Mouse (Mus musculus) left cerebral cortex, adult 9 months (tissue): ENCODE measurements at regions not wholly inside any gene's neighbourhood (a gene's known extent, or its start where the extent isn't known, plus 50 kb on each side); places are given as distances from the start of the nearest gene placed in this dataset.
"Not testable (repeated sequence)": the region's sequence is repeated elsewhere in the genome, so short reads cannot be mapped to it uniquely, and the experiment has no call there.

Experiments
- DNase-seq, 2 experiments: peaks; one replicate each; pipeline ENCODE4 v3.0.0; 2022; ENCODE audit warnings: low spot score in 2 of 2

DNA sequence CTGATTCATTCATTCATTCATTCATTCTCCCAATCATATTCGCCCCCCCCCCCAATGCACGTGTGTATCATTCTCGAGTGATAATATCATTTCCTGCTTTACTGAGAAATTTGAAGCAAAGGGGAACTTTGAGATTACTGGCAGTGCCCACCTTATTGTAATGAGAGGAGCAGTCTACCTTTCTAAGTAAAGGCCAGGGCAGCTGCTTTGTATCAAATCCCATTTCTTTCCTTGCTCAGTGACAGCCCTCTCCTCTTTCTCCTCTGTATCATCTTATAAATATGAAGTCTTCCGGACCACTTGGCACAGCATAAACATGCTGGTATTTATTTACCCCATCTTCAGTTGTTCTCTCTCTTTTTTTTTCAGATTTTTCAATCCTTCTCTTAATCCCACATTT is 139.1 kb upstream of the Tacstd2 start:
- not testable (repeated sequence) for DNase-seq

DNA sequence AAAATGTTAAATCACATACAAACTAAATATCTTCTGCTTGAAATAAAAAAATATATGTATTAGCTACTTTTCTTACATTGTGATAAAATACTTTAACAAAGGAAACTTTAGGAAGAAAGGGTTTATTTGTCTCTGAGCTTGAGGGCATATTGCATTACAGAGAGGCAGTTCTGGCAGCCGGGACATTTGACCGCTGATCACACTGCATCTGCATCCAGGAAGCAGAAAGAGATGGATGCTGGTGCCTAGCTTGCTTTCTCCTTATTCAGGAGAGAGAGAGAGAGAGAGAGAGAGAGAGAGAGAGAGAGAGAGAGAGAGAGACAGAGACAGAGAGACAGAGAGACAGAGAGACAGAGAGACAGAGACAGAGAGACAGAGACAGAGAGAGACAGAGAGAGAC is 137.7 kb upstream of the Tacstd2 start:
- not testable (repeated sequence) for DNase-seq

DNA sequence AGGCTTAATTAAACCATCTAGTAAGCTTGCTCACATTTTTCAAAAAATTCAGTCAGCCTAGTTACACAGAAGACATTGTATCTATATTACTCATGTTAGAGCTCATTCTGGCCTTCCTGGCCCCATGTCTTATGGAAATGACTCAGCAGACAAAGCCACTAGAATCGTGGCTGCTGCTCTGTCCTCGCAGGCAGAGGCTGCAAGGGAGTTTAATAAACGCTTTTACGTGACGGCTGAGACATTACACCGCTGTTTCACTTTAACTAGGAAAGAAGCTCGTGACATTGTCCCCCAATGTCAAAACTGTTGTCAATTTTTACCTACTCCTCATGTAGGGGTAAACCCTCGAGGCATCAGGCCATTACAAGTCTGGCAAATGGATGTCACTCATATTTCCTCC is 132.5 kb upstream of the Tacstd2 start:
- not testable (repeated sequence) for DNase-seq

DNA sequence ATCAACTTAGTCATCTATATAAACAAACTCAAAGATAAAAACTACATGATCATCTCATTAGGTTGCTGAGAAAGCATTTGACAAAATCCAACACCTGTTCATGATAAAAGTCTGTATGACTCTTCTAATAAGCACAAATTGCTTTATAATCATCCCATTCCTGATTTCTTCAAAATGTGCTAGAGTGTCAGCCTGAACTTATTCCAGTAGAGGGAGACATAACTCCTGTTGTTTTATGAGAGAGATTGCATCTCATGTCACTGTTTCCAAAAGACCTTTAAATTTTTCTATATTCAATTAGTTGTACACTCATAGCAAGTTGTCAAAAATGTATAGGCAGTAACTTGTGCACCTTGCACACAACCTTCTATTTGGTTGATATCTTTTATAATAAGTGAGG is 96.0 kb upstream of the Tacstd2 start:
- DNase-seq, result no peak

DNA sequence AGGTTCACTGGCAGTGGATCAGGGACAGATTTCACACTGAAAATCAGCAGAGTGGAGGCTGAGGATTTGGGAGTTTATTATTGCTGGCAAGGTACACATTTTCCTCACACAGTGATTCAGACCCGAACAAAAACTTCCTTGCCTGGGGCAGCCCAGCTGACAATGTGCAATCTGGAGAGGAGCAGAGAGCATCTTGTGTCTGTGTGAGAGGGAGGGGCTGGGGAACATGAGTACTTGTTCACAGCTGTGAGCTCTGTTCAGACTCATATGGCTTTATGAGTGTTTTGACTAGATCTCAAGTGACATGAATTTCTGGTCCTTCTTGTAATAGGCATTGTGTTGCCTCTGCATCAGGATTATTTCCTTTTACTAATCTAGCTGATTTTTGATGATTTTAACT is 74.8 kb upstream of the Tacstd2 start:
- no peak for DNase-seq

DNA sequence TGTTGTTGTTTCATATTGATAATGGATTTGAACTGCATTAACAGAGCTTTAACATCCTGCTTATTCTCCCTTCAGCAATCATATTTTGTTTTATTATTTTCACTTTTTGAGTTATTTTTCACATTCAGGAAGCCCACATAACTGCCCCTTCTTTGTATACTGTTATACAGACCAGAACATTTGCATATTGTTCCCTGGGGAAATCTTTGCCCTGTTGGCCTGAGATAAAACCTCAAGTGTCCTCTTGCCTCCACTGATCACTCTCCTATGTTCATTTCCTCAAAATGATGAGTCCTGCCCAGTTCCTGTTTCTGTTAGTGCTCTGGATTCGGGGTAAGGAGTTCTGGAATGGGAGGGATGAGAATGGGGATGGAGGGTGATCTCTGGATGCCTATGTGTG is 73.9 kb upstream of the Tacstd2 start:
- DNase-seq, result not testable (repeated sequence)
